Mouse (Mus musculus): Measurements from ENCODE around the gene Ranbp3l. TPM values are rescaled to one million over a fixed set of nuclear protein-coding genes. Genes with fewer than 3 reads are reported as not detected.

The Ranbp3l gene
- total RNA-seq, 2 experiments from 2014 or later = 7.8 to 11.8 TPM

GRCm38 (mm10) chr15:9113556-9113955, 145.8 kb downstream of the Ranbp3l start:
- no peak for TF ChIP-seq CTCF (conservative IDR thresholded peaks at IDR 0.05)
- no peak for DNase-seq (ENCODE audit: low spot score in 2 of 2)
- H3K27ac ChIP-seq = no peak overlapping the region
- H3K4me3 ChIP-seq = no peak overlapping the region

DNA sequence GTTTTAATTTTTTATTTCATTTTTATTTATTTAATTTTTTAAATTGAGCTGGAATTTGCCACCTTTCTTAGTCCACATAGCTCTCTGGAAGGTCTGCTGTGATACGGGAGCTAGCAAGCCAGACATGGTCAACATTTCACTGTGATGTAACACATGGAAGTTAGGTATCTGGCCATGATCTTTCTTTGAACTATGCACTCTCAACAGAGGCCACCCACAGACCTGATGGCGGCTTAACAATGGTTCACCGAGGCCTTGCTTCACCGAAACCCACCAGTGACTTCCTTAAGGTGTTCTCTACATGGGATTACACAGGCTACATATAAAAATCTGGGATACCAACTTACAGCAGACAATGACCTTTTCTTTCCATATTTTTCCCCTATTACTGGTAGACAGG, 146.4 kb downstream of the Ranbp3l start:
- TF ChIP-seq CTCF (conservative IDR thresholded peaks at IDR 0.05) = no peak
- DNase-seq (ENCODE audit: low spot score in 2 of 2) = no peak
- no peak overlapping the region for H3K4me3 ChIP-seq
- H3K27ac ChIP-seq = no peak overlapping the region

GRCm38 (mm10) chr15:9114599-9114998, 146.8 kb downstream of the Ranbp3l start:
- Histone ChIP-seq H3K27ac (no peak overlapping the region), H3K4me3 (no peak overlapping the region)
- TF ChIP-seq CTCF (conservative IDR thresholded peaks at IDR 0.05) = no peak
- DNase-seq (ENCODE audit: low spot score in 2 of 2) = no peak

Other genes with a start within 250 kb of the Ranbp3l start
- 10 to 100 TPM; 64.4 to 69.3 TPM for gene Nadk2, start 103.3 kb downstream of the Ranbp3l start, total RNA-seq (2021)
- gene Lmbrd2, start 172.6 kb downstream of the Ranbp3l start, total RNA-seq (2021) = 10 to 100 TPM; 58.5 to 59.4 TPM
- gene Skp2, start 187.5 kb downstream of the Ranbp3l start, total RNA-seq (2021) = 1 to 10 TPM; 4.6 to 4.9 TPM

All from layer of hippocampus, adult 2 months (tissue).